Mouse (Mus musculus): ENCODE data around the gene Lcn5.

The Lcn5 gene

GRCm38 (mm10) chr2:25657652-25658051 is at the start of gene Lcn5:
Gene Lcn5 (plus strand): TSS chr2:25657952.
- no peak for DNase-seq

- DNase-seq: no peak
Measured at GRCm38 (mm10) chr2:25608671-25609070, 49.1 kb upstream of the Lcn5 start.

DNA sequence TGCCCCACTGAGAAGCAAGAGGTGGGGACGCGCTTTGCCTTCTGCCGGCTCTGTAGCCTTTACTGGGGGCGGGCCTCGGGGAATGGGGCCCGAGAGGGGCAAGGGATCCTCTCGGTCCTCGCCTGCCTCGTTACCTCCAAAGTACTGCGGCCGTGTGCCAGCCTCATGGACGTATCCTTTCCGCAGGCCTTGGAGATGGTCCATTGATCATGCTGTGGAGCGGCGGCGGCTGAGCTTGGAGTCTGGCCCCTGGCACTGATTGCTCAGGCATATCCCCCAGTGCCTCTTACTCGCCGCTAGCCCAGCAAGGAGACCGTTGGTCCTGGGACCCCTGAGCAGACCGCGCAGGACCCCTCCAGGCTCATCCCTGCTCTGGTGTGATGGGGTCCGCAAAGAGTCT is 41.4 kb upstream of the Lcn5 start:
- DNase-seq: peak; percentile 25 to 42

- DNase-seq: no peak
Measured at GRCm38 (mm10) chr2:25617578-25617977, 40.2 kb upstream of the Lcn5 start, which contains the start of gene Ccdc183. Gene Ccdc183 (minus strand): TSS chr2:25617678.

GRCm38 (mm10) chr2:25620386-25620785 is 37.4 kb upstream of the Lcn5 start:
- DNase-seq: no peak

DNA sequence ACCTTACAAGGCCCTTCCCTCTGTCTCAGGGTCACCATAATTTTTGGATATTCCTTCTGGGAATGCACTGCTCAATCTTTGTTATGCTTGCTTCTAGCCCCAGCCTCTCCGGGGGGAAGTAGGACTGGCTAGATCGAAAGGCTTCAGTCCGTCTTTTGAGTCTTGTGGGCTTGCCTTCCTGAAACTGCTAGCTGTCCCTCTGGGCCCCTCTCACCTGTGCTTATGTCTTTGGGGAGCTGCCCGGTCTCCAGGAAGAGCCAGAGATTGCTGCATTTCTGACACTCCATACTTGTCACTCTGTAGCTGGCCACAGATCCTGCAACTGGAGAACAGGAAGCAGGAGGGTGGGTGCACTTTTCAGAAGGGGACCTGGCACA is 36.9 kb upstream of the Lcn5 start:
- no peak for DNase-seq

GRCm38 (mm10) chr2:25621229-25622200 is 36.2 kb upstream of the Lcn5 start, which contains the start of gene Tmem141:
Gene Tmem141 (minus strand): TSS chr2:25622005.
- DNase-seq: peak; percentile 94 to 98

DNA sequence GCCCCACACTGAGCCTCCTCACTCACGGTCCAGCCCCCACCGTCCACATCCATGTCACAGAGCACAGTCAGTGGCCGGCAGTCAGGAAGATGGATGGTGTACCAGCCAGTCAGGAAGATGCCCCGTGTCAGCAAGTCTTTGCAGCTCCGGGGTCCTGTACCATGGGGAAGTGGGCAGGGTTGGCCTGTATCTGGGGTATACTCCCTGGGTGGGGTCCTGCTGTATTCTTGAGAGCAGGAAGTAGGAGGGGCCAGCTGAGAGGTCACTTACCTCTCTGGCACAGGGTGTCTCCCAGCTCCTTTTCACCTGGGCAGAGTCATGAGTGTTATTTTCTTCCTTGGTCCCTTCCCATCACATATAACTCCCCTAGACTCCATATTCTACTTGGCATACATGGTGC is 31.8 kb upstream of the Lcn5 start:
- no peak for DNase-seq

GRCm38 (mm10) chr2:25627811-25628210 is 29.9 kb upstream of the Lcn5 start, which contains the start of gene Fcna:
Gene Fcna (minus strand): TSS chr2:25628030.
- DNase-seq: no peak

DNA sequence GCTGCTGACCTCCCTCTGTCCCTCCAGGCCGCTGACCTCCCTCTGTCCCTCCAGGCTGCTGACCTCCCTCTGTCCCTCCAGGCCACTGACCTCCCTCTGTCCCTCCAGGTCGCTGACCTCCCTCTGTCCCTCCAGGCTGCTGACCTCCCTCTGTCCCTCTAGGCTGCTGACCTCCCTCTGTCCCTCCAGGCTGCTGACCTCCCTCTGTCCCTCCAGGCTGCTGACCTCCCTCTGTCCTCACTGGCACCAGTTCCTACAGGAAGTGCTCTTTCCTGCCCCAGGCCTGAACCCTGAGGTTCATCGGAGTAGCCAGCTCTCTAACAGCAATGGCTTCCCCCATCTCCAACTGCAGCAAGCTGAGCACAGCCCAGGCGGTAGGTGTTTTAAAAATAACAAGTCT is 29.0 kb upstream of the Lcn5 start:
- DNase-seq: no peak

GRCm38 (mm10) chr2:25633616-25634015 is 24.1 kb upstream of the Lcn5 start:
- DNase-seq: no peak

DNA sequence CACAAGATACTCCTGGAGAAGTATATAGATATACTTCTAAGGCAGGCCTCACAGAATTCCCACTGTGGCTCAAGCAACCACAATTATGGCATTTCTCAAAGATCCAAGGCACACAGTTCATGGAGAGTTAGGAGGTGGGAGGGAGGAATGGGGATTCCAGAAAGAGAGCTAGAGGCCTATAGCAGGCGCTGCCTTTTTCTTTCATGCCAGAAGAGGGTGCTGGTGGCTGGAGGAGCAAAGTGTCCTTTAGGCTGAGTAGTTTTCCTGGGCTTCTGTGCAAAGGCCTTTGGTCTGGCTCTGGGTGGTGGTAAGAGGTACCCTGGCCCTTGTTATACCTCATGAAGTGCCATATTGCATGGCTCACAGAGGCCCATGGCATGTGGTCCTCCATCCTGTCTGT is 23.7 kb upstream of the Lcn5 start:
- no peak for DNase-seq

DNA sequence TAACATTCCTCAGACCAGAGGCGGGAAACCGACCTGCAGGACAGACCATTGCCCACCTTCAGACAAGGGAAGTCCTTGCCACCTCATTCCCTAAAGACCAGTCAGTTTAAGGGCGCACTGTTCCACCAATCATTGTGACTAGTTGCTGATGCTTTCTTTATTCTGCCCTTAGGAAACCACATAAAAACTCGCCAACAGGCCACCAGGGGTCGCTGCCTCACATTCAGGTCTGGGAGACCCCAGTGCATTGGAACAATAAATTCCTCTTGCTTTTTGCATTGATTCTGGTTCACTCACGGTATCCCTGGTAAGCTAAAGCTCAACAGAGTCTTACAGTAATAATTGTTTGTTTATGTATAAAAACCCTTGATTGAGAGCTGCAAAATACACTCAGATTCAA is 17.9 kb upstream of the Lcn5 start:
- peak; percentile 28 to 61 for DNase-seq

GRCm38 (mm10) chr2:25652902-25653301 is 4.8 kb upstream of the Lcn5 start, which contains the start of gene Lcn8:
Gene Lcn8 (plus strand): TSS chr2:25653120.
- DNase-seq: no peak

DNA sequence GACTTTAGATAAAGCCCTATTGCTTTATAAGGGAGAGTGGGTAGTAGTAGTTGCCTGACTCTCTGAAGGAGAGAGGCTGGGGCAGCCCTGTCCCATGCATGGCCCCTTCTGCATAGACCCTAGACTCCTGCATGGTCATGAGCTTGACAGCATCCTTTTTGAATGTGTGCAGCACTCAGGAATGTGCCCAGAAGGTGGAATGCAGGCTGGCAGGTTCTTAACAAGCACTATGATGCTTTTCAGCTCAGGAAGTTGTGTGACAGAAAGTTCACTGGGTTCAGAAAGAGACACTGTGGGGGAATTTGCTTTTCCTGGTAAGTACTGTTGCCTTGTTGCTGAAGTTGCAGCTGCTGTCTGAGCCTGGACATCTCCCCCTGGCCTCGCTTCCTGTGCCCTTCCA is 3.2 kb upstream of the Lcn5 start:
- no peak for DNase-seq

GRCm38 (mm10) chr2:25656691-25657090 is 1.1 kb upstream of the Lcn5 start:
- peak; percentile 19 to 45 for DNase-seq

- DNase-seq: peak; percentile 47 to 70
Measured at GRCm38 (mm10) chr2:25657246-25657645, 506 bp upstream of the Lcn5 start.

DNA sequence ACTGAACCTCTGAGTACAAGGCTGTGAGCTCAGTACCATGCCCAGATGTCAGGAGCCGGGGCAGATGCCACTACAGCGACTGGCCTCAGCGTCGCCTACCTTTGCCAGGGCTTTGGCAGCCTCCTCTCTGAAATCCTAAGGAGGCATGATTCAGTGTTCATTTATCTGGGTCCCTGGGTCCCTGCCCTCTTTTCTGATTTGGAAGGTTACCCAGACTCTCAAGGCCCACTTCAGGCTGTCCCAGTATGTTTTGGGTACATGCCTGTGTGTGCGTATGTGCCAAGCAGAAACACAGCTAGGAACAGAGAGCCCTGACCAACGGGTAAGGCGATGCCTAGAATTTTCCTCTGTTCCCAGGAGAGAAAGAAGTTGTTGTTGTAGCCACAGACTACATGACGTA is 2.5 kb downstream of the Lcn5 start:
- no peak for DNase-seq

- peak; percentile 11 to 29 for DNase-seq
Measured at GRCm38 (mm10) chr2:25661245-25661970, 3.7 kb downstream of the Lcn5 start.

DNA sequence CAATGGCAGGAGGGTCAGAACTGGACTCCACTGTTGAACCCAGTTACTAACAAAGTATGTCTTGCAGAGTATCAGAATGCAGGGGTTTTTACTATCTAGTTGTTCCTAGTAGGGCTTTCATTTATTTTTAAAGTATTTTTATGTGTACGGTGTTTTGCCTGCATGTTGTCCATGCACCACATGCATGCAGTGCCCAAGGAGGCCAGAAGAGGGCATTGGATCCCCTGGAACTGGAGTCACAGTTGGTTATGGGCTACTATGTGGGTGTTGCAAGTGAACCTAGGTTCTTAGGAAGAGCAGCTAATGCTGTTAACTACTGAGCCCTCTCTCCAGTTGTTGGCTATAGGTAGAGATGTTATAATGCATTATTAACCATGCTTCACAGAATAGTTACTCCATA is 5.8 kb downstream of the Lcn5 start:
- peak; percentile 49 to 75 for DNase-seq

GRCm38 (mm10) chr2:25664125-25664524 is 6.4 kb downstream of the Lcn5 start:
- DNase-seq: no peak

- no peak for DNase-seq
Measured at GRCm38 (mm10) chr2:25666516-25666915, 8.8 kb downstream of the Lcn5 start.

DNA sequence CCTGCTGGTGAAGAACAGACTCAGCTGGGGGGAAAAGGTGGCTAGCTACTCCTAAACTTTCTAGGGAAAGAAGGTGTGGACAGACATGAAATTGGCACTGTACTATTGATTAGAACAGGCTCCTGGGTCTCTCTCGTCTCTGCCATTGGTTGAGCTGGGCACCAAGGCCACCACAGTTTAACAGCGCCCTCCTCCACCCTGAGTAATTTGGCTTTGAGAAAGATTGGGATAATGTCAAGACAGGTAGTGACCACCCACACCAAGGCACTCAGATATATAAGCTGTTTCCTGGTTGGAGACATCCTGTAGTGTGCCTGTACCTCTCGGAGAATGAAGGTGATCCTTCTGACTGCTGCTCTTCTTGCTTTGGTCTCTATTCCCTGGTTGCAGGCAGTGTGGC is 18.7 kb downstream of the Lcn5 start, which contains the start of gene Lcn6:
Gene Lcn6 (plus strand): TSS at position 301 of the 400 bp plus-strand sequence.
- DNase-seq: no peak

DNA sequence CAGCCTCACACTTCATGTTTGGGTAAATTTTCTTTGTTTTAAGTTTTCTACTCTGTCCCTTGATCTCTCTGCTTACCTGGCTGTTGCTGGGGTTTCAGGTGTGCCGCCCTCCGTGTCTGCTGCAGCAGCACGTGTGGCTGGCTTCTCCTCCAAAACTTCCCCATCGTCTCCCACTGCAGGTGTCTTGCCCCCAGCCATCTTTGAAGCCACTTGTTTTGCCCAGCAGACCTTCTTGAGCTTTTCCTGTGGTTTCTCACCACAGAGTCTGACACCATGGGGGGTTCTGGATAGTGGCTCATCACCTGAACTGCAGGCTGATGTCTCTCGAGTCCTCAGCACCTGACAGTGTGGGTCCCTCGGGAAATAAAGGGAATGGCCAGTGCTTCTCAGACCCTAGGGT is 21.8 kb downstream of the Lcn5 start:
- DNase-seq: no peak

All from cerebellum, postnatal 25 days (tissue).